Mouse (Mus musculus) heart, postnatal 0 days (tissue): ENCODE measurements around the gene Ttll7.

Experiments used
- CTCF ChIP-seq: IDR thresholded peaks from 2 replicates; pipeline ENCODE4 v1.5.1; 2016; ENCODE audit warnings: antibody characterized with exemption, control low read depth, low read depth
- EP300 ChIP-seq: IDR thresholded peaks from 2 replicates; pipeline ENCODE4 v1.6.1; 2016; ENCODE audit warnings: antibody characterized with exemption, low read depth

- TF ChIP-seq CTCF (no peak), EP300 (no peak)
Measured at GRCm38 (mm10) chr3:146929011-146929410, 76.8 kb downstream of the Ttll7 start.
